Mouse (Mus musculus) forebrain, embryonic 11.5 days (tissue): ENCODE results near the gene Tekt2. TPM values are rescaled to one million over a fixed set of nuclear protein-coding genes. Genes with fewer than 3 reads are reported as not detected.

ENCODE experiments used
- ATAC-seq: fragments of 200-750 bp; cut with Nextera tagmentation; replicated peaks from 2 replicates; pipeline ENCODE4 v1.8.0; 2017; ENCODE audit warnings: moderate TSS enrichment; ENCODE audit not compliant: low FRiP score
- DNase-seq: peaks from one replicate; pipeline ENCODE4 v3.0.0-alpha.2; 2017; ENCODE audit warnings: low spot score
- H3K27ac ChIP-seq: fragments of 300-500 bp; sonication (generic); 2 replicates; pipeline ENCODE4 v1.5.1; 2014; ENCODE audit warnings: low read depth, low read length
- H3K27me3 ChIP-seq: fragments of 300-500 bp; sonication (generic); 2 replicates; pipeline ENCODE4 v1.6.1; 2014; ENCODE audit warnings: mild to moderate bottlenecking, low read length, mixed read lengths; ENCODE audit not compliant: control insufficient read depth, insufficient read depth
- H3K36me3 ChIP-seq: fragments of 300-500 bp; sonication (generic); 2 replicates; pipeline ENCODE4 v1.6.1; 2014; ENCODE audit warnings: mild to moderate bottlenecking, low read length, moderate library complexity, mixed read lengths; ENCODE audit not compliant: control insufficient read depth, insufficient read depth
- H3K4me1 ChIP-seq: fragments of 300-500 bp; sonication (generic); replicated peaks from 2 replicates; pipeline ENCODE4 v1.6.1; 2014; ENCODE audit warnings: low read length, mixed read lengths; ENCODE audit not compliant: control insufficient read depth, insufficient read depth
- H3K4me2 ChIP-seq: fragments of 300-500 bp; sonication (generic); 2 replicates; pipeline ENCODE4 v1.6.1; 2014; ENCODE audit warnings: low read depth, mild to moderate bottlenecking, low read length, moderate library complexity, mixed read lengths; ENCODE audit not compliant: severe bottlenecking
- H3K4me3 ChIP-seq: fragments of 300-500 bp; sonication (generic); 2 replicates; pipeline ENCODE4 v1.5.1; 2014; ENCODE audit warnings: low read depth, low read length
- H3K9ac ChIP-seq: fragments of 300-500 bp; sonication (generic); 2 replicates; pipeline ENCODE4 v1.6.1; 2014; ENCODE audit warnings: low read length
- H3K9me3 ChIP-seq: fragments of 300-500 bp; sonication (generic); 2 replicates; pipeline ENCODE4 v1.6.1; 2016; ENCODE audit warnings: low read length, mixed read lengths; ENCODE audit not compliant: control insufficient read depth
- WGBS: fragments of 180-500 bp; shearing (Covaris S2); extraction: QIAGEN DNeasy Blood & Tissue Kit; methylation state at CpG from one replicate; pipeline ENCODE4 v1.1.7; 2014; 5-methylcytosine and 5-hydroxymethylcytosine counted together
- polyA plus RNA-seq: library from polyadenylated mRNA; unstranded; fragments of >200 nt; fragmentation: Nextera tagmentation; extraction: Ambion mirVana; gene quantifications from 2 replicates; pipeline ENCODE4 v1.2.1, GENCODE M21; 2014

The Tekt2 gene
- polyA plus RNA-seq, 1 experiment from 2014 or later = 4.9 TPM

DNA sequence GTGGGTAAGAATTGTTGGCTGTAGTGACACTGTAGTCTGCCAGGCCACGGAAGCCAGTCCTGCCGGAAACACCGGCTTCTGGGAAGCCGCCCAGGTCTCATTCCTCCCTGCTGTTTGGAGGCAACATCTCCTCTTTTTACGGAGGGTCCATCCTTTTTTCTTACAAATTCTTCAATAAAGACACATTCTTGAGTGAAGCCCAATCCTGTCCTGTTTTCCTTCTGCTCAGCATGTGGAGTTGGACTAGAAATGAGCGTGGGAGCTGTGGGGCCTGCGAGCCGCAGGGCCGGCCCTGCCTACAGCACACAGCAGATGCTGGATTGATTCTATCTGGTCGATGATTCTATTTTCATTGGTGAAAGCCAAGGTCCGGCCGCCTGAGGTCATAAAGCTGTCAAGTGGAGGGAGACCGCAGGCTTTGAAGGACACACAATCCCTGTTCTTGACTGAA lies 49.8 kb downstream of the Tekt2 start:
- no peak overlapping the region for H3K27ac ChIP-seq
- WGBS = 91% methylated on average over 13 of the region's 13 CpGs

DNA sequence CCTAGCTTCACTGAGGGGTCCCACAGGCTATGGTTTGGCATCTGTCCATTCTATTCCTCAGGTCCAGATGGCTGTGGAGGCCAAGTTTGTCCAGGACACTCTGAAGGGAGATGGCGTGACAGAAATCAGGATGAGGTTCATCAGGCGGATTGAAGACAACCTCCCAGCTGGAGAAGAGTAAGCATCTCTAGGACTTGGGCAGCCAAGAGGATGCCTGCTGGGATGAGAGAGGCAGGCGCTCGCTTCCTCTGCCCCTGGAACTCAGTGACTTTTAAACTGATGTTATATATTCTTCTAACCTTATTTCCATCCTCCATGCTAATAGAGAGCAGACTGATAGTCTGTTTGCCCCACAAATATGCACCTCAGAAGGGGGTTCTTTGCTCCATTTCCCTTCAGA lies 50.4 kb downstream of the Tekt2 start:
- Histone ChIP-seq H3K36me3 (no peaks in the 10 kb centered on the region; the same call in none of the 2 replicates), H3K9me3 (no peaks in the 10 kb centered on the region), H3K4me2 (no peak overlapping the region), H3K27me3 (no peaks in the 10 kb centered on the region), H3K27ac (no peak overlapping the region), H3K4me3 (no peak overlapping the region), H3K9ac (no peak overlapping the region), H3K4me1 (no peaks in the 10 kb centered on the region)
- DNase-seq (no peak), ATAC-seq (no peak)
- WGBS = 90% methylated on average over 4 of the region's 4 CpGs

More for the DNA sequence above, 49.8 kb downstream of the Tekt2 start:
- Histone ChIP-seq H3K4me3 (no peak overlapping the region), H3K27me3 (no peaks in the 10 kb centered on the region), H3K9me3 (no peaks in the 10 kb centered on the region), H3K9ac (no peak overlapping the region), H3K4me1 (no peaks in the 10 kb centered on the region), H3K36me3 (no peaks in the 10 kb centered on the region; the same call in none of the 2 replicates), H3K4me2 (no peak overlapping the region)
- DNase-seq (no peak), ATAC-seq (no peak)

DNA sequence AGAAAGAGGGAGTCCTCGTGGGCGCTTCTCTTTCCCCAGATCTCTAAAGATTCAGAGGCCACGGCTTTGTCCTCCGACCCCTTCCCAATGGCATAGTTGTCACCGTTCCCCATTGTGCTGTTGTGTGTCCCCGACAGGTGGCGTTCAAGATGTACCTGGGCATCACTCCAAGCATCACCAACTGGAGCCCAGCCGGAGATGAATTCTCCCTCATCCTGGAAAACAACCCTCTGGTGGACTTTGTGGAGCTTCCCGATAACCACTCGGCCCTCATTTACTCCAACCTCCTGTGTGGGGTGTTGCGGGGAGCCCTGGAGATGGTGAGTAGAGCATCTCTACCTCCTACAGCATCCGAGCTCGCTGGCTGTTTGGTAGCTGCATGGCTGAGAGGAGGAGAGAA lies 51.7 kb downstream of the Tekt2 start:
- H3K27me3 ChIP-seq = no peaks in the 10 kb centered on the region
- no peak for ATAC-seq
- no peaks in the 10 kb centered on the region for H3K4me1 ChIP-seq
- no peak overlapping the region for H3K9ac ChIP-seq
- H3K4me2 ChIP-seq = no peak overlapping the region
- 69% methylated on average over 13 of the region's 13 CpGs for WGBS
- DNase-seq = no peak
- H3K27ac ChIP-seq = no peak overlapping the region
- no peak overlapping the region for H3K4me3 ChIP-seq
- no peaks in the 10 kb centered on the region for H3K9me3 ChIP-seq
- H3K36me3 ChIP-seq = no peaks in the 10 kb centered on the region; the same call in none of the 2 replicates

Other genes with a start within 250 kb of the Tekt2 start
- 43.0 and 44.4 TPM in 2 replicates for gene Lsm10, start 229.1 kb downstream of the Tekt2 start, polyA plus RNA-seq
- gene Stk40, start 221.7 kb downstream of the Tekt2 start, polyA plus RNA-seq = 37.4 and 37.5 TPM in 2 replicates
- 18.6 and 19.0 TPM in 2 replicates for gene Eva1b, start 177.9 kb downstream of the Tekt2 start, polyA plus RNA-seq
- gene Sh3d21, start 162.2 kb downstream of the Tekt2 start, polyA plus RNA-seq = 1.6 TPM in 2 replicates
- gene Thrap3, start 122.9 kb downstream of the Tekt2 start, polyA plus RNA-seq = 251 and 263 TPM in 2 replicates
- gene Map7d1, start 69.3 kb downstream of the Tekt2 start, polyA plus RNA-seq = 80.6 and 83.5 TPM in 2 replicates
- gene Trappc3, start 63.4 kb downstream of the Tekt2 start, polyA plus RNA-seq = 23.3 and 25.7 TPM in 2 replicates
- 18.0 and 20.4 TPM in 2 replicates for gene Col8a2, start 38.9 kb downstream of the Tekt2 start, polyA plus RNA-seq
- 66.5 and 70.7 TPM in 2 replicates for gene Adprhl2, start 4.0 kb downstream of the Tekt2 start, polyA plus RNA-seq
- gene Ago3, start 103.9 kb upstream of the Tekt2 start, polyA plus RNA-seq = 16.0 and 21.9 TPM in 2 replicates
- 23.2 and 26.8 TPM in 2 replicates for gene Ago1, start 142.9 kb upstream of the Tekt2 start, polyA plus RNA-seq
- gene Ago4, start 207.8 kb upstream of the Tekt2 start, polyA plus RNA-seq = 3.4 and 3.6 TPM in 2 replicates
- gene Clspn, start 231.2 kb upstream of the Tekt2 start, polyA plus RNA-seq = 62.7 and 71.2 TPM in 2 replicates